Mouse (Mus musculus) forebrain, embryonic 15.5 days (tissue): ENCODE results near the gene Prkcsh. TPM values are rescaled to one million over a fixed set of nuclear protein-coding genes. Genes with fewer than 3 reads are reported as not detected.

Experiments used
- ATAC-seq: fragments of 200-750 bp; cut with Nextera tagmentation; replicated peaks from 2 replicates; pipeline ENCODE4 v1.8.0; 2017; ENCODE audit warnings: mild to moderate bottlenecking, moderate TSS enrichment, moderate library complexity
- H3K27ac ChIP-seq: fragments of 300-500 bp; sonication (generic); replicated peaks from 2 replicates; pipeline ENCODE4 v1.5.1; 2015; ENCODE audit warnings: mild to moderate bottlenecking, inconsistent platforms
- H3K27me3 ChIP-seq: fragments of 300-500 bp; sonication (generic); 2 replicates; pipeline ENCODE4 v1.6.1; 2015; ENCODE audit warnings: inconsistent platforms
- H3K36me3 ChIP-seq: fragments of 300-500 bp; sonication (generic); 2 replicates; pipeline ENCODE4 v1.6.1; 2015; ENCODE audit warnings: mild to moderate bottlenecking, inconsistent platforms
- H3K4me1 ChIP-seq: fragments of 300-500 bp; sonication (generic); 2 replicates; pipeline ENCODE4 v1.6.1; 2015; ENCODE audit warnings: inconsistent platforms
- H3K4me2 ChIP-seq: fragments of 300-500 bp; sonication (generic); replicated peaks from 2 replicates; pipeline ENCODE4 v1.6.1; 2015; ENCODE audit warnings: mild to moderate bottlenecking, inconsistent platforms
- H3K4me3 ChIP-seq: fragments of 300-500 bp; sonication (generic); 2 replicates; pipeline ENCODE4 v1.5.1; 2015; ENCODE audit warnings: mild to moderate bottlenecking, inconsistent platforms
- H3K9ac ChIP-seq: fragments of 300-500 bp; sonication (generic); replicated peaks from 2 replicates; pipeline ENCODE4 v1.6.1; 2015; ENCODE audit warnings: mild to moderate bottlenecking, inconsistent platforms
- H3K9me3 ChIP-seq: fragments of 300-500 bp; sonication (generic); 2 replicates; pipeline ENCODE4 v1.6.1; 2016; ENCODE audit warnings: inconsistent platforms
- WGBS: fragments of 180-500 bp; shearing (Covaris S2); methylation state at CpG from one replicate; pipeline ENCODE4 v1.1.7; 2015; ENCODE audit warnings: mixed read lengths; 5-methylcytosine and 5-hydroxymethylcytosine counted together
- polyA plus RNA-seq: library from polyadenylated mRNA; unstranded; fragments of >200 nt; fragmentation: Nextera tagmentation; extraction: Ambion mirVana; gene quantifications from 2 replicates; pipeline ENCODE4 v1.2.1, GENCODE M21; 2015

The Prkcsh gene
- 87.2 and 91.1 TPM in 2 replicates for polyA plus RNA-seq

DNA sequence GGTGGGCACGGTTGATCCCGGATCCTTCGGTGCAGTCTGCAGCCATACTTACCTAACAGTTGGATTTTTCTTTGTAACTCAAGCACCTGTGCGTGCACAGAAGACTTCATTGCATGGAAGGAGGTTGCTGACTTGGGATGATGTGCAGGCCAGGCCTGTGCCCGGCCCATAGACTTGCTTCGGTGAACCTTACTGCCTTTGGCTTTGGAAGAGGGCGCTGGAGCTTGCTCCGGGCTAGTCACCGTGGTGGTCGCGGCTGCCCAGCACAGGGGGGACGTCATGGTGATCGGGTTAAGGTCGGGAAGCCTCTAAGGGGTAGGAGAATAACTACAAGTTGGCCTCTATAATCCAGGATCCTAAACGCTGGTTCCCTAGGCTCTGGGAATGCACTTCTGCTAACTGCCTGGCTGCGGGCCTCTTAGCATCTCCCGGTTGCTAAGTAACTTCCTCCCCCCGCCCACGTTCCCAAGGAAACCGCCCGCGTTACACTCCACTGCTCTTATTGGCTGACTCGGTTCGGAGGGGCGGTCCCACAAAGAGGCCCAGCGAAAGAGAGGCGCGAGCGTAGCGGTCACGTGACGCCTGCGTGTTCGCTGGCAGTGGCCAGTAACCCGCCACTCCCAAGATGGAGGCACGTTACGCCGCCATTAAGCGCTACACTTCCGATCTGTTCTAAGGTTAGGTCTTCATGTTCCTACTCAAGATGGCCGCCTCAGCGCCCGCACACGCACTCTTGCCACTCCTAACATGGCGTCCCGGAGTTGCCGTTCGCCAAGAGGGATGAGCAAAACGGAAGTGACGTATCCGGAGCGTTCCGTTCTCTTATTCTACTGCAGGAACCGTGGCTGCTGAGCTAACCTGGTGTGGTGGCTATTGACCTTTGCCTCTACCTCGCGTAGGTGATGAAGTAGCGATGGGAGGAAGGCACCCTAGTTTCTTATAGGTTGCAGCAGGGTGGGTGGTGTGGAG lies at the start of gene Prkcsh, which contains the start of gene Ccdc151:
TSS of gene Prkcsh (plus strand) at position 613 of the 969 bp plus-strand sequence.
TSS of gene Ccdc151 (minus strand) at position 441 of the 969 bp plus-strand sequence.
- peak within 1 kb of the TSS; percentile 75 for H3K4me2 ChIP-seq

DNA sequence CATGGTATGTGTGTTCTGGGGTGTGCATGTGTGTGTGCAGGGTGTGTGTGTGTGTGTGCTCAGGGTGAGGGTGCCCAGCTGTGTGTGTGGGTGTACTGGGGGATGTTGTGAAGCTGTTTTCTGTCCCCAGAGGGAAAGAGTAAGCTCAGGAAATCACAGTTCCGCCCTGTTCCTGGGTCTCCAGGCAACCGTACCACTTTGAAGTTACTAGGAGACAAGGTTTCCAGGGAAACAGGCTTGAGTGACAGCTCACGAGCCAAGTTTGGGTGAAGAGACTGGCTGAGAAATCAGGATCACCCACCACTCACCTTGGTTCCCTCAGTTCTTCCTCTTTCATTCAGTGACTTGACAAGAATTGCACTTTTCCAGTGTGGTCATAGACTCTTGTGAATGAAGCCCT lies 49.0 kb upstream of the Prkcsh start:
- peak; percentile 2; the same call in 1 of the 2 replicates for ATAC-seq
- peak overlapping the region; percentile 71 for H3K27ac ChIP-seq
- 4% methylated on average over 3 of the region's 3 CpGs for WGBS

More for the DNA sequence above, at the start of gene Prkcsh, which contains the start of gene Ccdc151:
- no peaks in the 10 kb centered on the region for H3K27me3 ChIP-seq
- H3K36me3 ChIP-seq: peaks cover 18% of the 10 kb centered on the region; the same call in 1 of the 2 replicates
- peak within 1 kb of the TSS; percentile 61 for H3K9ac ChIP-seq
- H3K9me3 ChIP-seq: no peaks in the 10 kb centered on the region
- H3K4me3 ChIP-seq: peak within 1 kb of the TSS; percentile 47
- ATAC-seq: peak; percentile 99
- 5% methylated on average over 57 of the region's 57 CpGs for WGBS
- H3K4me1 ChIP-seq: peaks cover 34% of the 10 kb centered on the region
- H3K27ac ChIP-seq: peak within 1 kb of the TSS; percentile 66

DNA sequence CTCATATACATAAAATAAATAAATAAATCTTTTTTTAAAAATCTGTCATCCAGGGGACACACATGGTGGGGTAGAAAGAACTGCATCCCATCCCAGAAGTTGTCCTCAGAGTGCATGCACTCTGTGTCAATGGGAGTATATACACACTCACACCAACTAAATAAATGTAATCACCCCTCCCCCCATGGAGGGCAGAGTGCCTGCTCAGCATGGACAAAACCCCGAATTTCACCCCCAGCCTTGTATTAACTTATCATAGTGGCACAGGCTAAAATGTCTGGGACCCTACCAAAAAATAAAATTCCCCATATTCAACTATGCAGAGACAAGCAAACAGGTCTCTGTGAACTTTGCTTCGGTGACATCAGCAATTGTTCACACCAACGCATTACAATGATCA lies 48.0 kb upstream of the Prkcsh start:
- H3K4me1 ChIP-seq: peaks cover 22% of the 10 kb centered on the region
- no peaks in the 10 kb centered on the region for H3K9me3 ChIP-seq

More for the DNA sequence above, 49.0 kb upstream of the Prkcsh start:
- 0 out of 2 replicates have a peak, but pooled peaks cover 2% of the 10 kb centered on the region for H3K36me3 ChIP-seq
- H3K9ac ChIP-seq: no peak overlapping the region
- peaks cover 22% of the 10 kb centered on the region for H3K4me1 ChIP-seq
- no peak overlapping the region for H3K4me3 ChIP-seq
- H3K27me3 ChIP-seq: 0 out of 2 replicates have a peak, but pooled peaks cover 3% of the 10 kb centered on the region
- H3K9me3 ChIP-seq: no peaks in the 10 kb centered on the region
- H3K4me2 ChIP-seq: peak overlapping the region; percentile 14; the same call in 1 of the 2 replicates

DNA sequence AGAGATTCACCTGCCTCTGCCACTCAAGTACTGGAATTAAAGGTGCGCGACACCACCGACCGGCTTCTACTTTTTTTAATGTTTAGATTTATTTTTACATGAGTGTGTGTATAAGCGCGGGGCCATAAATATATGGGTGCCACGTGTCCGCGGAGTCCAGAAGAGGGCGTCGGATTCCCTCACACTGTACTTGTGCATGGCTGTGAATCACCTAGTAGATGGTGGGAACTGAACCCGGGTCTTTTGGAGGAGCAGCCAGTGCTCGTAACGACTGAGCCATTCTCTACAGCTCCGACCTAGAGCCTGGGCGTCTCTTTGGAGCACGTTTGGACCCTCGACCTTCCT lies 47.4 kb upstream of the Prkcsh start:
- H3K36me3 ChIP-seq: 0 out of 2 replicates have a peak, but pooled peaks cover 3% of the 10 kb centered on the region
- peak overlapping the region; percentile 81 for H3K4me3 ChIP-seq
- peak overlapping the region; percentile 68 for H3K4me2 ChIP-seq
- no peaks in the 10 kb centered on the region for H3K9me3 ChIP-seq
- H3K27me3 ChIP-seq: peaks cover 10% of the 10 kb centered on the region; the same call in 1 of the 2 replicates
- WGBS: 3% methylated on average over 18 of the region's 18 CpGs
- H3K9ac ChIP-seq: peak overlapping the region; percentile 89
- peak; percentile 66 for ATAC-seq
- peaks cover 22% of the 10 kb centered on the region for H3K4me1 ChIP-seq
- H3K27ac ChIP-seq: peak overlapping the region; percentile 97

More for the DNA sequence above, 48.0 kb upstream of the Prkcsh start:
- Histone ChIP-seq H3K27ac (0 out of 2 replicates have a peak overlapping the region, but pooled peaks have one; percentile 97), H3K36me3 (0 out of 2 replicates have a peak, but pooled peaks cover 3% of the 10 kb centered on the region), H3K4me2 (peak overlapping the region; percentile 68; the same call in 1 of the 2 replicates), H3K9ac (no peak overlapping the region), H3K4me3 (peak overlapping the region; percentile 81; the same call in 1 of the 2 replicates), H3K27me3 (peaks cover 4% of the 10 kb centered on the region; the same call in 1 of the 2 replicates)
- ATAC-seq: no peak
- WGBS: 78% methylated on average over 3 of the region's 3 CpGs

DNA sequence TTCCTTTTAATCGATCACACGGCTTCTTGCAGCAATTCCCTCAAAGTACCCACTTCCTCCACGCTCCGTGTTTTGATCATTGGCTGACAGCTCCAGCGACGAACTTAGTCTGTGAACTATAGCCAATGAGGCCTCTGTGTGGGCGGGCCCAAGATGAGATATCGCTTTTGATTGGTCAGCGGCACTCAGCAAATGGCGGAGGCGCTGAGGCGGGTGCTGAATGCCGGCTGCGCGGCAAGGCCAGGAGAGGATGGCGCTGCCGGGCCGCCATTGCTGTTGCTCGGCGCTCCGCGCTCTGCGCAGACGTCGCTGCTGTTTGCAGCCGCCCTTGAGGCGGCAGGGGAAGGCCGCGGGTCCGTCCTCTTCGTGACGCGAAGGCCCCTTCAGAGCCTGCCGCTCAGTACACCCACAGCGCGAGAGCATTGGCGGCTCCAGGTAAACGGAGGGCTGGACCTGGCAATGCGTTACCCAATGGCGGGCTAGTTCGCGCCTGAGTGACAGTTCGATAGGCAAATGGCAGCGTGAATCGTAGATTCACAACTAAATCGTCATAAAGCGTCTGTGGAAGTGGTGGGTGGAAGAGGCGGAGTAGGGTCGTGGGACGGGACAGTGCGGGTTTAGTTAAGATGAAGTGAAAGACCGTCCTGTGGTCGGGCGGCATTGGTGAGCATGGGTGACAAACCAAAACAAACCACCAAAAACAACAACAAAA lies 46.9 kb upstream of the Prkcsh start, which contains the start of gene Swsap1:
TSS of gene Swsap1 (plus strand) at position 186 of the 712 bp plus-strand sequence.
- H3K4me2 ChIP-seq: peak within 1 kb of the TSS; percentile 68
- peak within 1 kb of the TSS; percentile 97 for H3K27ac ChIP-seq
- H3K9me3 ChIP-seq: no peaks in the 10 kb centered on the region
- peak within 1 kb of the TSS; percentile 81 for H3K4me3 ChIP-seq
- H3K27me3 ChIP-seq: peaks cover 15% of the 10 kb centered on the region
- peak within 1 kb of the TSS; percentile 89 for H3K9ac ChIP-seq
- ATAC-seq: peak; percentile 98
- WGBS: under 1% methylated on average over 53 of the region's 54 CpGs
- H3K36me3 ChIP-seq: 0 out of 2 replicates have a peak, but pooled peaks cover 3% of the 10 kb centered on the region
- H3K4me1 ChIP-seq: peaks cover 25% of the 10 kb centered on the region

DNA sequence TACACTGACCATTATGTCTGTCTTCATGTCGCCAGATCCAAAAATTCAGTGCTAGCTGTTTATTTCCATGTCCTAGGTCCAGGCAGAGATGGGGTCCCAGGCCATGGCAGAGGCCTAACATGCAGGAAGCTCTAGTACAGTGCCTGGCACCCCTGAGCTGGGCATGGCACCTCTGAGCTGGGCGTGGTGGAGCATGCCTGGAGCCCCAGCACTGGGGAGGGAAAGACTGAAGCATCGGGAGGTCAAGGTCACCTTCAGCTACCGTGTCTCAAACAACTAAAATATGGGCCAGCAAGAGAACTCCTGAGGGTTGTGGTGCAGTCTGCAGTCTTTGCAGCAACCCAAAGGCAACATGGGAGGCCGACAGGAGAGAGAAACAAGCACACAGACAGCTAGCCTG lies 44.2 kb upstream of the Prkcsh start:
- Histone ChIP-seq H3K4me1 (peaks cover 37% of the 10 kb centered on the region), H3K9me3 (no peaks in the 10 kb centered on the region), H3K9ac (no peak overlapping the region), H3K4me3 (no peak overlapping the region), H3K4me2 (no peak overlapping the region), H3K27me3 (peaks cover 42% of the 10 kb centered on the region), H3K27ac (no peak overlapping the region), H3K36me3 (0 out of 2 replicates have a peak, but pooled peaks cover 3% of the 10 kb centered on the region)
- WGBS: 91% methylated on average over 5 of the region's 5 CpGs
- no peak for ATAC-seq

DNA sequence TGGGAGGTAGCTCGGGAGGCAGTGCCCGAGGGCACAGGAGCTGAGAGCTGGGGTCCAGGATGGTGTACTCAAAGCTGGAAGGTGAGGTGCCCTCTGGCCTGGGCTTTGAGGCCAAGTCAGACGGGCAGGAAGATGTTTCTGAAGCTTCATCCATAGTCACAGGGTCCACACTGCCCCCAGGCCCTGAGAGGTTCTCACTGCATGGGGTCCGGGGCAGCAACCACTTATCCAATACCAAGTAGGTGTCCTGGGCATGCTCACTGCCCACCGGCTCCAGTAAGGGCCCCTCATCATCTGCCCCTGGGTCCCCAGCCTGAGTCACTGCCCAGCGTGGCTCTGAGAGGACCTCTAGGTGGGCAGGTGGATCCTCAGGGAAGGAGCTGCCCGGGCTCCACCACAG lies 43.4 kb upstream of the Prkcsh start:
- H3K27me3 ChIP-seq: peaks cover 51% of the 10 kb centered on the region
- peaks cover 33% of the 10 kb centered on the region for H3K4me1 ChIP-seq
- 0 out of 2 replicates have a peak, but pooled peaks cover 3% of the 10 kb centered on the region for H3K36me3 ChIP-seq
- no peak for ATAC-seq
- no peak overlapping the region for H3K4me2 ChIP-seq
- H3K9me3 ChIP-seq: no peaks in the 10 kb centered on the region
- H3K27ac ChIP-seq: no peak overlapping the region
- 87% methylated on average over 7 of the region's 7 CpGs for WGBS
- H3K4me3 ChIP-seq: no peak overlapping the region
- no peak overlapping the region for H3K9ac ChIP-seq

DNA sequence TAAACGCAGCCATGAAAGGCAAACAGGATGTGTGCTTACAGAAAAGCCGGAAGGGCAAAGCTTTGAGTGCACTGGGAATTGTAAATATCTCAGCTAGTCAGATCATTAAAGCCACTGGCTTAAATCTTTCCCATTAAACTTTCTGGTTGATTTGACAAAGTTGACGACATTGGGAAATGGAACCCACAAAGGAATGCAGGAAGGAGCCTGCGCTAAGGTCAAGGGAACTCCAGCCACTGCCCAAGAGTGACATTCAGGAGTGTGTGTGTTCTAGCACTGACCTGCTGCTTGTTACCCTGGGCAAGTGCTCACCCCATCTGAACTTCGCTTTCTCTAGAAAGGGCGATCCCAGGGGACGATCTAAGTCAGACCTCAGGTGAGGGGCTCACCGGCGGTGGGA lies 42.5 kb upstream of the Prkcsh start:
- Histone ChIP-seq H3K4me2 (no peak overlapping the region), H3K4me1 (peaks cover 27% of the 10 kb centered on the region), H3K27ac (no peak overlapping the region), H3K36me3 (0 out of 2 replicates have a peak, but pooled peaks cover 3% of the 10 kb centered on the region), H3K27me3 (peaks cover 51% of the 10 kb centered on the region), H3K9ac (no peak overlapping the region), H3K9me3 (no peaks in the 10 kb centered on the region), H3K4me3 (no peak overlapping the region)
- WGBS: 50% methylated on average over 9 of the region's 9 CpGs
- no peak for ATAC-seq

DNA sequence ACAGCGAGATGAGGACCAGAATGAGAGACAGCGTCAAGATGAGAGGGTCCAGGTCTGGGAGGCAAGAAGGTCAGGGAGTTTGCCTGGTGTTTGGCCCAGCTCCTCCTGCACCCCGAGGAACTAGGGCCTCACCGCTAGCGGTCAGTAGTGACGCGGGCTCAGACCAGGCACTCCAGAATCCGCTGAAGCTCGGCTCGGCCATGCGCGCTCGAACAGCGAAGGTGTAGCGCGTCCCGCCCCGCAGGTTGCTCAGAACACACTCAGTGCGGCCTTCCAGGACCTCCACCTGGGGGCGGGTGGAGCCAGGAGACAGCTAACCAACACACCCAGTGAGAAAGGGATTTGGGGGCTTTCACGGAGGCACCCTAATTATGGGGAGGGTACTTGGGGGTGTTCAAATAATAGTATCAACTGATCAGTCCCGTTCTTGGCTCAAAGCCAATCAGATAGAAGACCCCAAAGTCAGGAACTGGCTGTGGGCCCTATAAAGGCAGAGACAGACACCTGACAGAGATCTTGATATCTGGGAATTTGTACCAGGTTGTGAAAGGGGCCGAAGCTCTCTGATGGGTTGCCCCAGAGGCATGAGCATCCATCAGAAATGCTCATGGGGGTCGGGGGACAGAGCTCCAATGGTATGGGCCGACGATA lies 41.9 kb upstream of the Prkcsh start:
- Histone ChIP-seq H3K36me3 (0 out of 2 replicates have a peak, but pooled peaks cover 3% of the 10 kb centered on the region), H3K9ac (no peak overlapping the region), H3K27me3 (peaks cover 51% of the 10 kb centered on the region), H3K4me3 (no peak overlapping the region), H3K27ac (no peak overlapping the region), H3K4me1 (peaks cover 27% of the 10 kb centered on the region), H3K4me2 (no peak overlapping the region), H3K9me3 (no peaks in the 10 kb centered on the region)
- 12% methylated on average over 26 of the region's 26 CpGs for WGBS
- ATAC-seq: no peak

DNA sequence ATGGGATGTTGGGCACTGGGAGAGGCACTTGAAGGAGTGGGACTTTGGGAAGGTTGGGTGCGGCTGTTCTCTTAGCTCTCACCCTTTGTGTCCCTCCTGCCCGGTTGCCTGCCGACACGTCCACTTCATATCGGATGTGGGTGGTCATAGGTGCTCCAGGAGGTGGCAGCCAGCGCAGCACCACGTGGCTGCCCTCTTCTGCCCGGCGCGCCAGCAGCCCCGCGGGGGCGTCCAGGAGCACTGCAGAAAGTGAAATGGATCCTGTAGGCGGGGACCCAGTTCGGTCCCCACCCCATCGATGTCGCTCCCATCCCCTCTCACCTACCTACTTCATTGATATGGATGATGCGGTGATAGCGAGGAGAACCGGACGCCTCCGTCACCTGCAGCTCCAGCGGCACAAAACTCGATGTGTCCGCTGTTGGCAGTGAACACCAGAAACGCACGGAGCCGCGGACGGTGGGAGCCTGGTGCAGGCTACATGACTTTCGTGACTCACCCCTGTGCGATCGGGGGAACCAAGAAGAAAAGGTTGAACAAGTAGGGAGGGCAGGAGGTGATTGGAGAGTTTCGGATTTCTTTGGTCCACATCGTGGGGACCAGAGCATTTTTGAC lies 41.1 kb upstream of the Prkcsh start:
- 0 out of 2 replicates have a peak, but pooled peaks cover 3% of the 10 kb centered on the region for H3K36me3 ChIP-seq
- H3K27ac ChIP-seq: no peak overlapping the region
- no peaks in the 10 kb centered on the region for H3K9me3 ChIP-seq
- peaks cover 51% of the 10 kb centered on the region for H3K27me3 ChIP-seq
- peak overlapping the region; percentile 58 for H3K4me2 ChIP-seq
- H3K9ac ChIP-seq: no peak overlapping the region
- H3K4me3 ChIP-seq: peak overlapping the region; percentile 39
- no peak for ATAC-seq
- peaks cover 24% of the 10 kb centered on the region for H3K4me1 ChIP-seq
- 2% methylated on average over 35 of the region's 35 CpGs for WGBS
